Mouse (Mus musculus) liver, embryonic 16.5 days (tissue): Measurements from ENCODE around the gene Krt6a. TPM values are rescaled to one million over a fixed set of nuclear protein-coding genes. Genes with fewer than 3 reads are reported as not detected.
"Not testable (repeated sequence)": the region's sequence is repeated elsewhere in the genome, so short reads cannot be mapped to it uniquely, and the experiment has no call there.

ENCODE experiments used
- ATAC-seq: fragments of 200-750 bp; cut with Nextera tagmentation; 2 replicates; pipeline ENCODE4 v1.8.0; 2017; ENCODE audit warnings: low read depth, mild to moderate bottlenecking, moderate number of reproducible peaks, moderate library complexity
- H3K27ac ChIP-seq: fragments of 300-500 bp; sonication (generic); 2 replicates; pipeline ENCODE4 v1.5.1; 2014; ENCODE audit warnings: mild to moderate bottlenecking, low read length
- H3K27me3 ChIP-seq: fragments of 300-500 bp; sonication (generic); 2 replicates; pipeline ENCODE4 v1.6.1; 2014; ENCODE audit warnings: low read depth, low read length, mixed read lengths; ENCODE audit not compliant: control insufficient read depth, insufficient read depth
- H3K36me3 ChIP-seq: fragments of 300-500 bp; sonication (generic); 2 replicates; pipeline ENCODE4 v1.6.1; 2014; ENCODE audit warnings: mild to moderate bottlenecking; ENCODE audit not compliant: control insufficient read depth, insufficient read depth
- H3K4me1 ChIP-seq: fragments of 300-500 bp; sonication (generic); 2 replicates; pipeline ENCODE4 v1.6.1; 2014; ENCODE audit warnings: low read depth, low read length, mixed read lengths; ENCODE audit not compliant: control insufficient read depth
- H3K4me2 ChIP-seq: fragments of 300-500 bp; sonication (generic); 2 replicates; pipeline ENCODE4 v1.6.1; 2014; ENCODE audit warnings: low read depth, low read length, mixed read lengths
- H3K4me3 ChIP-seq: fragments of 300-500 bp; sonication (generic); 2 replicates; pipeline ENCODE4 v1.5.1; 2014; ENCODE audit warnings: low read depth, mild to moderate bottlenecking, low read length
- H3K9ac ChIP-seq: fragments of 300-500 bp; sonication (generic); 2 replicates; pipeline ENCODE4 v1.6.1; 2014; ENCODE audit warnings: low read depth, low read length
- H3K9me3 ChIP-seq: fragments of 300-500 bp; sonication (generic); replicated peaks from 2 replicates; pipeline ENCODE4 v1.6.1; 2016; ENCODE audit warnings: low read length; ENCODE audit not compliant: control insufficient read depth
- WGBS: fragments of 180-500 bp; shearing (Covaris S2); extraction: QIAGEN DNeasy Blood & Tissue Kit; methylation state at CpG from one replicate; pipeline ENCODE4 v1.1.7; 2014; ENCODE audit not compliant: insufficient replicate concordance; 5-methylcytosine and 5-hydroxymethylcytosine counted together
- polyA plus RNA-seq: library from polyadenylated mRNA; unstranded; fragments of >200 nt; fragmentation: Nextera tagmentation; extraction: Ambion mirVana; gene quantifications from 2 replicates; pipeline ENCODE4 v1.2.1, GENCODE M21; 2015

Krt6a gene
- polyA plus RNA-seq, 1 experiment from 2014 or later = not detected

DNA sequence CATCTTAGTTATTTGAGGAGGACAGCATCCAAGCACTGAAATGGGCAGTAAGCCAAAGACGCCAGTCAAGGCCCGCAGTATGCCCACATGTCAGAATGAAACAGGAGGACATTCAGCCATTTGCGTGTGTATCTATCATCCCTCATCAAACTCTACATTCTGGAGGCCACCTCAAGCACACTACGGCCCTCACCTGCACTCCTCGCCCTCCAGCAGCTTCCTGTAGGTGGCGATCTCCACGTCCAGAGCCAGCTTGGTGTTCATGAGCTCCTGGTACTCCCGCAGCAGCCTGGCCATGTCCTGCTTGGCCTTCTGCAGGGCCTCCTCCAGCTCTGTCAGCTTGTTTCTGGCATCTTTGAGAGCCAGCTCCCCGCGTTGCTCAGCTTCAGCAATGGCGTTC, 14.6 kb upstream of the Krt6a start:
- ATAC-seq = no peak
- Histone ChIP-seq H3K9ac (no peak overlapping the region), H3K4me1 (no peaks in the 10 kb centered on the region), H3K27ac (no peak overlapping the region), H3K27me3 (no peaks in the 10 kb centered on the region), H3K4me2 (no peak overlapping the region), H3K9me3 (no peaks in the 10 kb centered on the region), H3K4me3 (no peak overlapping the region), H3K36me3 (no peaks in the 10 kb centered on the region)
- 46% methylated on average over 11 of the region's 11 CpGs for WGBS

DNA sequence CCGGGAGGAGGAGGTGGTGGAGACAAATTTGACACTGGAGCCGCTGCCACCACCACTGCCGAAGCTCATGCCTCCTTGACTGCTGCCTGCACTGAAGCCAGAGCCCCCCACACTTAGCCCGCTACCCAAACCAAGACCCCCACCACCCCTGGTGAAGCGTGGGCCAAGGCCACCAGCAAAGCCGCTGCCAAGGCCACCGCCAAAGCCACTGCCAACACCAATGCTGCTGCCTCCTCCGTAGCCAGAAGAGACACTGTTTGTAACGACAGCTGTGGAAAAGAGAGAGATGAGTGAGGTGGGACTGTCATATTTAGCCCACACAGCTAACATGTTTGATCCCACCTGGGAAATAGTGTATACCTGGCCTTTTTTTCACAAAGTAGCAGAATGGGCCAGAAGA, 13.3 kb upstream of the Krt6a start:
- no peaks in the 10 kb centered on the region for H3K4me1 ChIP-seq
- WGBS = 77% methylated on average over 9 of the region's 9 CpGs
- no peak overlapping the region for H3K9ac ChIP-seq
- H3K4me3 ChIP-seq = no peak overlapping the region
- H3K4me2 ChIP-seq = no peak overlapping the region
- no peaks in the 10 kb centered on the region for H3K27me3 ChIP-seq
- H3K36me3 ChIP-seq = no peaks in the 10 kb centered on the region
- H3K27ac ChIP-seq = no peak overlapping the region
- ATAC-seq = no peak
- no peaks in the 10 kb centered on the region for H3K9me3 ChIP-seq

DNA sequence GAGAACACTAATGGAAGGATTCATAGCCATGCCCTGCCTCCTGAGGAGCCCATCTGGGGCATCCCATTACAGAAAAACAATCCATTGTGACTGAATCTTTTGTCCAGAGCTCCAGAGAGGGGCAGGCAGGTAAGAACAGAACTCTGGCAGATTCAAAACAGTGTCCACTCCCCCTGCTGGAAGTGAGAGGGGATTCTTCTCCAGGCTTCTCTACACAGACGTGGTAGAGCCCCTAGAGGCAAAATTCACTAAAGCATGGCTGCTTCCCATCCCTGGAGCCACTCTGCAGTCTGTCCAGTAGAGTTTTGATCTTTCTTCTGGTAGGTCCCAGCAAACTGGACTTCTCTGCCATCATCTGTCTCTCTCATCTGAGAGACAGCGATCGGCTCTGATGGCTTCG, 10.0 kb upstream of the Krt6a start:
- Histone ChIP-seq H3K27me3 (no peaks in the 10 kb centered on the region), H3K9me3 (no peaks in the 10 kb centered on the region), H3K4me2 (no peak overlapping the region), H3K9ac (no peak overlapping the region), H3K4me3 (no peak overlapping the region), H3K27ac (no peak overlapping the region), H3K36me3 (no peaks in the 10 kb centered on the region), H3K4me1 (no peaks in the 10 kb centered on the region)
- WGBS = 52% methylated on average over 4 of the region's 4 CpGs
- ATAC-seq = no peak

DNA sequence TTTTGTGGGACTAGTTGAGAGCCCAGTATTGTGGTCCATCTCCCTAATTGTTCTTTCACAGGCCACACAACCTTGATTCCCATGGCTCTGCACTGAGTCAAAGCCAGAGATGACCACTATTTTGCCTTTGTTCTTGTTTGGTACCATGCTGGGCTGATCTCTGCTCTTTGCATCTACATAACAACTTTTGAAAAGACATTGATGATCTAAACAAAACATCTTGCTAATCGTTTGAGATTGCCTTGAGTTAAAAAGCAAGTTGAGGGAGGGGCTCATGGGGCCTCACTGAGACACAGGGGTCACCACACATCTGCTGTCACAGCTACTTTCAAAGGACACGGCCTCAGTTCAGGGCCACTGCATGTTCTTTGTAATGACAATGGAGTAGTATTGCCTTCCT, 8.3 kb upstream of the Krt6a start:
- 28% methylated on average over 2 of the region's 2 CpGs for WGBS

DNA sequence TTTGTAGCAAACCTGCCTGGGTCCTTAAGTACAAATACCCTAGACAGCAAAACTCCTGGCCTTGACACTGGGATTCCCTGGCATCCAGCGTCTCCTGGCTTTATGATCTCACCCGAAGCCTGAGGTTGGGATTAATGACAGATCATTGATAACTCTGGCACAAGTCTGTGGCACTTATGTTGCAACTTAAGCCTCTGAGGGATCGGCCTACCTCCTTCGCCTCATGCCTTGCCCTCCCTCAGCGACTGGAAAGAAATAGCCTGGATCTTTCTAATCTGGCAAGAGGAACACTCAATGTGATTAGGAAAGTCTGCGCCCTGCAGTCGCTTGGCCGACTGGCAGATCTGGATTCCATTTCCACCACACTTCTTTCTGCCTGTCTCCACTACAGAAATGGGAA, 5.8 kb upstream of the Krt6a start:
- H3K9me3 ChIP-seq = no peaks in the 10 kb centered on the region
- no peak overlapping the region for H3K4me2 ChIP-seq
- no peaks in the 10 kb centered on the region for H3K4me1 ChIP-seq
- no peaks in the 10 kb centered on the region for H3K36me3 ChIP-seq
- no peak overlapping the region for H3K27ac ChIP-seq
- H3K27me3 ChIP-seq = no peaks in the 10 kb centered on the region
- no peak overlapping the region for H3K4me3 ChIP-seq
- 60% methylated on average over 8 of the region's 8 CpGs for WGBS
- no peak for ATAC-seq
- H3K9ac ChIP-seq = no peak overlapping the region

More for the DNA sequence above, 8.3 kb upstream of the Krt6a start:
- Histone ChIP-seq H3K27ac (no peak overlapping the region), H3K4me1 (no peaks in the 10 kb centered on the region), H3K36me3 (no peaks in the 10 kb centered on the region), H3K9ac (no peak overlapping the region), H3K9me3 (no peaks in the 10 kb centered on the region), H3K4me2 (no peak overlapping the region), H3K27me3 (no peaks in the 10 kb centered on the region), H3K4me3 (no peak overlapping the region)
- no peak for ATAC-seq

DNA sequence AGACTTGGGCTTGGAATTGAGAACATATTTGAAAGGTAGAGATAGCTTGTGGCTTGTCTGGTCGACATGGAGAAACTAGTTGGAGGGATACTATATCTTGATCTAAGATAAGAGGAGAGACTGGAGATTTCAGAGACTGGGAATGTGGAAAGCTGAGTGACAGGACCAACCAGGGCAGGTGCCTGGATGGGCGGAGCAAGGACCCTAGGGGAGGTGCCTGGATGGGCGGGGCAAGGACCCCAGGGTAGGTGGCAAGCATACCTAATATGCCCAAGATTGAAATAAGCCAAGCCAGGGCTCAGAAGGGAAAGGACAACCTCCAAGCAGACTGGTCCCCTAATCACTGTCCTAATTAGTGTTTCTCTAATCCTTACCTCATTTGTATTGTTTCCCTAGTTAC, 5.1 kb upstream of the Krt6a start:
- Histone ChIP-seq H3K9me3 (no peaks in the 10 kb centered on the region), H3K4me1 (no peaks in the 10 kb centered on the region), H3K27ac (no peak overlapping the region), H3K36me3 (no peaks in the 10 kb centered on the region), H3K27me3 (no peaks in the 10 kb centered on the region), H3K9ac (no peak overlapping the region), H3K4me2 (no peak overlapping the region), H3K4me3 (no peak overlapping the region)
- no peak for ATAC-seq
- WGBS = 27% methylated on average over 3 of the region's 3 CpGs

DNA sequence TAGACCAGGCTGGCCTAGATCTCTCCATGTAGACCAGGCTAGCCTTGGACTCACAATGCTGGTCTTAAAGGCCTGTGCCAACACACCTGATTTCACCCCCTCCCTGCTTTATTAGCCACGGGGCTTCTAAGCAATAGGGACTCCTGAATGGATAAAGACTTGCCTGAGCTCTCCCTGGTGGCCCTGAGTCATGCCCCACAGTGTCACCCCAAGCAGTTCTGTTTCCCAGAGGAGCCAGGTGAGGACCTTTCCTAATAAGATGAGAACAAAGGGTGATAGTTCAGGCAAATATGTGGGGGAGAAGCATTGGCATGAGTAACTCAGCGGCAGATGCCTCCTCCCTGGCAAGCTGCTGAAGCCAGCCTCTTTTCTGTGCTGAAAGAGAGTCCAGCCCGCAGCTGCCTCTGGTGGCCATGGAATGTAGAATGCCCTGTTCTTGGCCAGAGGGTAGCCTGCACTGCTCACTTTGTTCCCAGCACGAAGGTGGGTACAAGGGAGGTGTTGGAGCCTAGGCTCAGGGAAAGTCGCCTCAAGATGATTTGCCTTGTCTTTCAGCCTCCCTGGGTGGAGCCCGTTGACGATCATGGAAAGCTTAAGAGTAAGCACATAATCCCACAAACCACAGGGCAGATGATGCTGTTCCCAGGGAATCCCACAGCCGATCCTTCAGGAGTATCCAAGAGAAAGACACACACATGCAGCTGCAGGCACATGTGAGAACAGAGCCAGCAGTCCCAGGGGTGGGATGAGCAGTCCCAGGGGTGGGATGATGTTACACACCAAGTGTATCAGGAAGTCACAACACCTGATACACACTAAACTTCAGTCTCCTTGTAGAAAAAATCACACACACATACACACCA, 3.5 kb upstream of the Krt6a start:
- H3K4me3 ChIP-seq = no peak overlapping the region
- H3K27me3 ChIP-seq = no peaks in the 10 kb centered on the region
- no peaks in the 10 kb centered on the region for H3K36me3 ChIP-seq
- no peak overlapping the region for H3K4me2 ChIP-seq
- ATAC-seq = no peak
- WGBS = 52% methylated on average over 8 of the region's 8 CpGs
- no peak overlapping the region for H3K9ac ChIP-seq
- H3K9me3 ChIP-seq = no peaks in the 10 kb centered on the region
- H3K27ac ChIP-seq = no peak overlapping the region
- H3K4me1 ChIP-seq = no peaks in the 10 kb centered on the region

DNA sequence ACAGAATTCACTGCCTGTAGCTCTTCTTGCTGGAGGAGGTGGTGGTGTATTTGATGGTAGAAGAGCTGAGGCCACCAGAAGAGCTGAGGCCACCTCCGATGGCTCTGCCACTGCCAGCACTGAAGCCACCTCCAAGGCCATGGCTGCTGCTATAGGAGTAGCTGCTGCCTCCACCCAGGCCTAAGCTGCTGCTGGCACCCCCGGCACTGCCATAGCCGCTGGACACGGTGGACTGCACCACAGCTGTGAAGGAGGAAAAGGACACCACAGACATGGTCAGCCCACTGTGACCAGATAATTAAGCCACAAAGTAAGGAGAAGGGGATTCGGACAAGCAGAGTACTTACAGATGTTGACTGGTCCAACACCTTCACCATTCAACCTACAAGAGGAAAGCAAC, 3.6 kb downstream of the Krt6a start:
- not testable (repeated sequence) for H3K4me2 ChIP-seq, H3K4me3 ChIP-seq, H3K27me3 ChIP-seq, H3K9ac ChIP-seq, H3K4me1 ChIP-seq, H3K9me3 ChIP-seq, ATAC-seq, H3K36me3 ChIP-seq, H3K27ac ChIP-seq
- WGBS = 74% methylated on average over 5 of the region's 5 CpGs

DNA sequence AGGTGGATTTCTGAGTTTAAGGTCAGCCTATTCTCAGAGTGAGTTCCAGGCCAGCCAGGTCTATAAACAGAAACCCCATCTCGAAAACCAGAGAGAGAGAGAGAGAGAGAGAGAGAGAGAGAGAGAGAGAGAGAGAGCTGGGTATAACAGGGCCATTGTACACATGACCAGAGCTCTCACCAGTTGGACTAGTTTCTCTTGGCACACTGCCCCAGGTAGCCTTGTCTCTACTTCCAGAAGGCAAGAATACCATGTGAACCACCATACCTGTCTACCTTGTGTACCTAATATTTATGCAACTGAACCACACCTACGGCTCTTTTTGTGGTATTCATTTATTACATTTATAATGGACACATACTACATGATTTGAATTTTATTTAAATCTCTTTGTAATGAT, 5.9 kb downstream of the Krt6a start:
- Histone ChIP-seq H3K27ac (no peak overlapping the region), H3K4me3 (no peak overlapping the region), H3K9me3 (no peaks in the 10 kb centered on the region), H3K4me2 (no peak overlapping the region), H3K27me3 (no peaks in the 10 kb centered on the region), H3K4me1 (no peaks in the 10 kb centered on the region), H3K9ac (no peak overlapping the region), H3K36me3 (no peaks in the 10 kb centered on the region)
- WGBS = 32% methylated on average over 2 of the region's 2 CpGs
- ATAC-seq = no peak
